Mouse (Mus musculus) lung, postnatal 14 days (tissue): ENCODE measurements at regions not wholly inside any gene's neighbourhood (a gene's known extent, or its start where the extent isn't known, plus 50 kb on each side); places are given as distances from the start of the nearest gene placed in this dataset.

Experiments
- DNase-seq: peaks from one replicate; pipeline ENCODE4 v3.0.0; 2021

GRCm38 (mm10) chr15:64622591-64622990 is 194.9 kb upstream of the Gm21798 start:
- DNase-seq, result no peak

GRCm38 (mm10) chr15:64626359-64626758 is 191.1 kb upstream of the Gm21798 start:
- DNase-seq, result no peak

- DNase-seq, result peak; percentile 76
These were observed 190.2 kb upstream of the Gm21798 start for GRCm38 (mm10) chr15:64627258-64627657.
